Mouse (Mus musculus) kidney, postnatal 0 days (tissue): ENCODE data around the gene Hist1h4d. TPM values are rescaled to one million over a fixed set of nuclear protein-coding genes. Genes with fewer than 3 reads are reported as not detected.
"Not testable (repeated sequence)": the region's sequence is repeated elsewhere in the genome, so short reads cannot be mapped to it uniquely, and the experiment has no call there.

ENCODE experiments used
- ATAC-seq: fragments of 200-750 bp; cut with Nextera tagmentation; replicated peaks from 2 replicates; pipeline ENCODE4 v1.8.0; 2017; ENCODE audit warnings: low read depth, moderate number of reproducible peaks, moderate TSS enrichment, moderate library complexity; ENCODE audit not compliant: low FRiP score
- DNase-seq: peaks from one replicate; pipeline ENCODE4 v3.0.0-alpha.2; 2016; ENCODE audit warnings: low spot score
- H3K27ac ChIP-seq: fragments of 300-500 bp; sonication (generic); 2 replicates; pipeline ENCODE4 v1.5.1; 2014; ENCODE audit warnings: mild to moderate bottlenecking
- H3K27me3 ChIP-seq: fragments of 300-500 bp; sonication (generic); 2 replicates; pipeline ENCODE4 v1.6.1; 2014; ENCODE audit warnings: low read length, mixed read lengths; ENCODE audit not compliant: insufficient read depth
- H3K36me3 ChIP-seq: fragments of 300-500 bp; sonication (generic); 2 replicates; pipeline ENCODE4 v1.6.1; 2014; ENCODE audit warnings: low read length, mixed read lengths; ENCODE audit not compliant: insufficient read depth
- H3K4me1 ChIP-seq: fragments of 300-500 bp; sonication (generic); replicated peaks from 2 replicates; pipeline ENCODE4 v1.6.1; 2014; ENCODE audit warnings: antibody characterized with exemption, low read length, mixed read lengths; ENCODE audit not compliant: insufficient read depth
- H3K4me2 ChIP-seq: fragments of 300-500 bp; sonication (generic); 2 replicates; pipeline ENCODE4 v1.6.1; 2014; ENCODE audit warnings: mild to moderate bottlenecking, low read length, moderate library complexity, mixed read lengths
- H3K4me3 ChIP-seq: fragments of 300-500 bp; sonication (generic); replicated peaks from 2 replicates; pipeline ENCODE4 v1.5.1; 2014; ENCODE audit warnings: low read depth, low read length
- H3K9ac ChIP-seq: fragments of 300-500 bp; sonication (generic); 2 replicates; pipeline ENCODE4 v1.6.1; 2014; ENCODE audit warnings: low read depth, low read length
- H3K9me3 ChIP-seq: fragments of 300-500 bp; sonication (generic); replicated peaks from 2 replicates; pipeline ENCODE4 v1.6.1; 2016; ENCODE audit warnings: low read length, inconsistent platforms, mixed read lengths
- CTCF ChIP-seq: IDR thresholded peaks from 2 replicates; pipeline ENCODE4 v1.5.1; 2016; ENCODE audit warnings: antibody characterized with exemption, low read depth, mild to moderate bottlenecking, moderate library complexity
- WGBS: fragments of 180-500 bp; shearing (Covaris S2); extraction: QIAGEN DNeasy Blood & Tissue Kit; methylation state at CpG from one replicate; pipeline ENCODE4 v1.1.7; 2014; 5-methylcytosine and 5-hydroxymethylcytosine counted together
- polyA plus RNA-seq: library from polyadenylated mRNA; unstranded; fragments of >200 nt; fragmentation: Nextera tagmentation; extraction: Ambion mirVana; gene quantifications from 2 replicates; pipeline ENCODE4 v1.2.1, GENCODE M21; 2015

The Hist1h4d gene
- polyA plus RNA-seq, 1 experiment from 2014 or later: 77.0 TPM

DNA sequence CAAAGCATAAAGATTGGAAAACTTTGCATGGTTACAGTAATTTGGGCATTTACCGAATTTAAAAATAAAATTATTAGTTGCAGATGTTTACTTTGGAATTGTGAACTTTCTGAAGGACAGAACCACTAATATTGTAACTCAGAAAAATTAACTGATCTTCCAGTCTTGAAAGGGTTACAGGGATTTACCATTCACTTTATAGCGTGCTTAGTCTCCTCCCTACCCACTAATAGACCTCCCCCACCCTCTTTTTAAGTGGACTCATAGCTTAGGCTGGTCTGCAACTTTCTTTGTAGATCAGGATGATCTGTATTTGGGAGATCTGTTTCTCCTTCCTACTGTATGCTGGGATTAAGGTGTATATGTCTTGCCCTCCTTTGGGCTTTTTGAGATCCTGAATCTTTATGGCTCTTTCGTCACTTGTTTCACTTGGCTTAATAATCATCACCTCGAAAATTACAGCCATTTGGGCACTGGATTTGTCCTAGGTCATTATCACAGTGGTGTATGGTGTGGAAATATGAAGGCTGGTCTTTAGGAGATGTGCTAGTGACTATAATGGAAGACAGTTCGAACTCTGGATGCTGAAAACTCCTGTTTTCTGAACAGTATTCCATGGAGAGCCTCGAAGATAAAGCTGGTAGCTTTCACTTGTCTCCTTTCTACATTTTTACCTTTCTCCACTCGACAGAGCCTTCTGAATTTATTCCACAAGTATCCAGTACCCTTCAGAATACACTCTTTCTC, 45.1 kb upstream of the Hist1h4d start:
- H3K4me1 ChIP-seq: peaks cover 13% of the 10 kb centered on the region
- peak overlapping the region; percentile 43 for H3K4me3 ChIP-seq
- no peaks in the 10 kb centered on the region for H3K9me3 ChIP-seq
- 13% methylated on average over 7 of the region's 7 CpGs for WGBS
- DNase-seq (peak; percentile 53), ATAC-seq (no peak)
- no peaks in the 10 kb centered on the region for H3K27me3 ChIP-seq
- H3K9ac ChIP-seq: peak overlapping the region; percentile 43; the same call in 1 of the 2 replicates
- no peaks in the 10 kb centered on the region for H3K36me3 ChIP-seq
- peak overlapping the region; percentile 70 for H3K4me2 ChIP-seq
- H3K27ac ChIP-seq: no peak overlapping the region
- no peak for TF ChIP-seq CTCF

DNA sequence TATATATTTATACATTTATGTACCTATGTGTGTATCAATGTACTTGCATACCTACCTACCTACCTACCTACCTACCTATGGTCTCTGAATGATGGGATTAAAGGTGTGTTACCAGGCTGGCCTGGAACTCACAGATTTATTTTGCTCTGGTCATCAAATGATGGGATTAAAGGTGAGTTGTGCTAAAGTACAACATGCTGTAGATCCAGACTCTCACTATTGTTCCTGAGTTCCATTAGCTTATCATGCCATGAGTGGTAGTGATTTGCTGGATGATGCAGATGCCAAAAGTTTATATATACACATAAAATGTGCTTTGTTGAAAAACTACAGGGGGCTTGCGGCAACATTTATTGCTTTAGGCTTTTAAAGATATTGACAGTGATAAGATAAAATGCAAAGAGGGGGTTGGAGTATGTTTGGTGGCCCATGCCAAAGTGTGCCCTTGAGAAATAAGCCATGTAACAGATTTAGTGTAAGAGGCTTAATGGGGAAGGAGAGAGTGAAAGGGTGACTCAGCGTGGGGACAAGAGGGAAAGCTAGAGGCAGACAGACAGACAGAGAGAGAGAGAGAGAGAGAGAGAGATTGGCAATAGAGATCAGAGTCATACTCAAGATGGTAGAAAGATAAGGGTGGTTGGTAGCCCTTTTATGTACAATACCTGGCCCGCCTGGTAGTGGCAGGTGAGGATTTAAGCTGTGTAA, 44.2 kb upstream of the Hist1h4d start:
- no peak for ATAC-seq
- no peak for TF ChIP-seq CTCF
- Histone ChIP-seq H3K4me1 (peaks cover 11% of the 10 kb centered on the region), H3K36me3 (no peaks in the 10 kb centered on the region), H3K4me2 (peak overlapping the region; percentile 70), H3K9me3 (no peaks in the 10 kb centered on the region), H3K27ac (no peak overlapping the region), H3K27me3 (no peaks in the 10 kb centered on the region), H3K4me3 (peak overlapping the region; percentile 43; the same call in 1 of the 2 replicates), H3K9ac (no peak overlapping the region)
- no peak for DNase-seq
- 78% methylated on average over 3 of the region's 3 CpGs for WGBS

DNA sequence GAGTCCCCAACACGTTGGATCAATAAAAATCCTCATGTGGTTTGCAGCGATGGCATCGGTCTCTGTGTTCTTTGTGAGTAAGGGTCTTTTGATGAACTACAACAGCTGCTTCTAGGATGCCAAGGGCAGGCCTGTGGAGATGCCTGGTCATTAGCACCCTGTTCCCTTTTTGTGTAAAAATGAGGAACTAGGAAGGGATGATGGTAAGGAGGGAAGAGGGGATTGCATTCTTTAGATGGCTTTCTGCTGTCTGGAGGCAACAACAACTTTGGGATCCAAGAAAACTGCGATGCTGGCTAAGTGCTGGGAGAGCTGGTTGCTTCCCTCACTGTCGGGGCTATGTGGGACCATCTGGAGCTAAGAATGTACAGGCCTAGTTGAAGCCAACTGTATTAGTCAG, 43.1 kb upstream of the Hist1h4d start:
- no peak overlapping the region for H3K9ac ChIP-seq
- no peaks in the 10 kb centered on the region for H3K27me3 ChIP-seq
- ATAC-seq: no peak
- 73% methylated on average over 5 of the region's 5 CpGs for WGBS
- no peaks in the 10 kb centered on the region for H3K9me3 ChIP-seq
- H3K4me3 ChIP-seq: no peak overlapping the region
- H3K4me2 ChIP-seq: no peak overlapping the region
- no peak for DNase-seq
- no peak overlapping the region for H3K27ac ChIP-seq
- peaks cover 4% of the 10 kb centered on the region; the same call in 1 of the 2 replicates for H3K4me1 ChIP-seq
- TF ChIP-seq CTCF: no peak
- no peaks in the 10 kb centered on the region for H3K36me3 ChIP-seq

DNA sequence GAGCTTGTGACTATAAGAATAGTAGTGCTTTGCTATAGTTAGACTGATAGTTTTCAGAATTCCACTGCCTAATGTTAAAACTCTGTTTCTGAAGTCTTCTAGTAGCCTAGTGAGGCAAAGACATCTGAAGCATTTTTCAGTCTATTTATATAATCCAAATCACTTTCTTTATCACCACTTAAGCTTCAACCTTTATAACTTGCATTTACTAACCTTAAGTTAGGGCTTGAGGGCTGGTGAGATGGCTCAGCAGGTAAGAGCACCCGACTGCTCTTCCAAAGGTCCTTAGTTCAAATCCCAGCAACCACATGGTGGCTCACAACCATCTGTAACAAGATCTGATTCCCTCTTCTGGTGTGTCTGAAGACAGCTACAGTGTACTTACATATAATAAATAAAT, 41.6 kb upstream of the Hist1h4d start:
- not testable (repeated sequence) for H3K9ac ChIP-seq, ATAC-seq, H3K27me3 ChIP-seq, H3K27ac ChIP-seq, DNase-seq, H3K4me1 ChIP-seq, H3K9me3 ChIP-seq, H3K36me3 ChIP-seq, H3K4me2 ChIP-seq, H3K4me3 ChIP-seq
- 85% methylated on average over 1 of the region's 1 CpGs for WGBS

DNA sequence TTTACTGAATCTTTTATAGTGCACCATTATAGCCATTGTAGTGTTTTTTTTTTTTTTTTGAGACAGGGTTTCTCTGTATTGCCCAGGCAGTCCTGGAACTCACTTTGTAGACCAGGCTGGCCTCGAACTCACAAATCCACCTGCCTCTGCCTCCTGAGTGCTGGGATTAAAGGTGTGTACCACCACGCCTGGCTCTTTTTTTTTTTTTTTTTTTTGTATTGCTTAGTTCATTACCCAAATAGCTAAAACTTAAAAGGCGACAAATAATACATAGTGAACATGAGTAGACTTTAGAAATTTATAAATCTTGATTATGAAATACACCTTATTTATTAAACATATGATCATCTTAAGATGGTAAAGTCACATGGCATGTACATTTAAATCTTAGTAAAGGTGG, 39.9 kb upstream of the Hist1h4d start:
- Histone ChIP-seq H3K27ac (no peak overlapping the region), H3K9ac (no peak overlapping the region), H3K4me1 (peaks cover 4% of the 10 kb centered on the region; the same call in 1 of the 2 replicates), H3K4me3 (no peak overlapping the region), H3K27me3 (no peaks in the 10 kb centered on the region), H3K4me2 (no peak overlapping the region), H3K36me3 (no peaks in the 10 kb centered on the region), H3K9me3 (no peaks in the 10 kb centered on the region)
- no peak for ATAC-seq
- no peak for DNase-seq
- 86% methylated on average over 3 of the region's 3 CpGs for WGBS
- no peak for TF ChIP-seq CTCF

DNA sequence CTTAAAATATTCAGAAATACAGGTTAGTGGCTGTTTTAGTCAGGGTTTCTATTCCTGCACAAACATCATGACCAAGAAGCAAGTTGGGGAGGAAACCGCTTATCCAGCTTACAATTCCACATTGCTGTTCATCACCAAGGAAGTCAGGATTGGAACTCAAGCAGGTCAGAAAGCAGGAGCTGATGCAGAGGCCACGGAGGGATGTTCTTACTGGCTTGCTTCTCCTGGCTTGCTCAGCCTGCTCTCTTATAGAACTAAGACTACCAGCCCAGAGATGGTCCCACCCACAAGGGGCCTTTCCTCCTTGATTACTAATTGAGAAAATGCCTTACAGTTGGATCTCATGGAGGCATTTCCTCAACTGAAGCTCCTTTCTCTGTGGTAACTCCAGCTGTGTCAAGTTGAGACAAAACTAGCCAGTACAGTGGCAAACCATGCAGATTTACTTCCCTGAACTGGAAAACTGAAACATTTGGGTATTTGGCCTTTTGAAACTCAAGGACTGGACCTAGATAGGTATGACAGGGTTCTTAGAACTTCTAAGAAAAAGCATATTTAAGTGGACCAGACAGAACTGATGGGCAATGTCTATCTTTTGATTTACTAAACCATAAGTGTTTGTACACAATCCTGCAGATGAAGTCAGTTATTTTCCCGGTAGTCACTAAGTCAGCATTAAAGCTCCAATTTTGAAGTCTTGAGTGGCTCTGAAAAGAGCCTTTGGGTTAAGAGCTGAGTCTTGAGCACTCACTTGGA, 39.0 kb upstream of the Hist1h4d start:
- Histone ChIP-seq H3K27ac (peak overlapping the region; percentile 90), H3K9ac (peak overlapping the region; percentile 60), H3K4me2 (peak overlapping the region; percentile 71), H3K4me3 (peak overlapping the region; percentile 38)
- not testable (repeated sequence) for H3K36me3 ChIP-seq, H3K27me3 ChIP-seq, DNase-seq, ATAC-seq, H3K4me1 ChIP-seq, H3K9me3 ChIP-seq
- 6% methylated on average over 3 of the region's 3 CpGs for WGBS

DNA sequence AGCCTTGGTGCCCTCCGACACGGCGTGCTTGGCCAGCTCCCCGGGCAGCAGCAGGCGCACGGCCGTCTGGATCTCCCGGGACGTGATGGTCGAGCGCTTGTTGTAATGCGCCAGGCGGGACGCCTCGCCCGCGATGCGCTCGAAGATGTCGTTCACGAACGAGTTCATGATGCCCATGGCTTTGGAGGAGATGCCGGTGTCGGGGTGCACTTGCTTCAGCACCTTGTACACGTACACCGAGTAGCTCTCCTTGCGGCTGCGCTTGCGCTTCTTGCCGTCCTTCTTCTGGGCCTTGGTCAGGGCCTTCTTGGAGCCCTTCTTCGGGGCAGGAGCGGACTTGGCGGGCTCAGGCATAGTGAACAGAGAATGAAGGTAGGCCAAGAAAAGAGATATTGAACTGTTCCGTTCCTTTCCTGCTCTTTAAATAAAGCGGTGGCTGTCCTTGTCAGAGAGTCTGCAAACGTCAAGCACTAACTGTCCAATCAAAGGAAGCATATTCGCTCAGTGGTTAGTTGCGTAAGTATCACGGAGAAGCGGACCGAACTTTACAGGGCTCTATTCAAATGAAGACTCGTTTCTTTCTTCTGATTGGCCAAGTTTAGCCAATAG, 38.3 kb upstream of the Hist1h4d start, which contains the start of gene Hist1h2bh:
Gene Hist1h2bh (minus strand): TSS at position 394 of the 609 bp plus-strand sequence.
- H3K4me1 ChIP-seq, H3K9me3 ChIP-seq, H3K36me3 ChIP-seq, H3K27me3 ChIP-seq: not testable (repeated sequence)
- ATAC-seq: peak; percentile 92
- Histone ChIP-seq H3K27ac (peak within 1 kb of the TSS; percentile 93), H3K9ac (peak within 1 kb of the TSS; percentile 60), H3K4me3 (peak within 1 kb of the TSS; percentile 43), H3K4me2 (peak within 1 kb of the TSS; percentile 71)
- peak; percentile 99 for DNase-seq
- WGBS: under 1% methylated on average over 26 of the region's 42 CpGs
